Mouse (Mus musculus) small intestine, adult 2 months (tissue): ENCODE data around the gene Nfib. TPM values are rescaled to one million over a fixed set of nuclear protein-coding genes. Genes with fewer than 3 reads are reported as not detected.

Experiments
- H3K27ac ChIP-seq: fragments of 200-500 bp; 2 replicates; pipeline ENCODE4 v1.5.1; 2012; ENCODE audit warnings: low read depth, low read length, control low read depth, inconsistent platforms; ENCODE audit not compliant: insufficient read depth
- H3K27me3 ChIP-seq: fragments of 200-500 bp; 2 replicates; pipeline ENCODE4 v1.6.1; 2012; ENCODE audit warnings: mild to moderate bottlenecking, moderate library complexity, low read length, inconsistent platforms; ENCODE audit not compliant: control insufficient read depth, insufficient read depth
- H3K36me3 ChIP-seq: fragments of 200-500 bp; 2 replicates; pipeline ENCODE4 v1.6.1; 2012; ENCODE audit warnings: mild to moderate bottlenecking, low read length, control low read depth, inconsistent platforms; ENCODE audit not compliant: control insufficient read depth, insufficient read depth
- H3K4me1 ChIP-seq: fragments of 200-500 bp; 2 replicates; pipeline ENCODE4 v1.6.1; 2012; ENCODE audit warnings: low read length, inconsistent platforms, mixed read lengths; ENCODE audit not compliant: control insufficient read depth, insufficient read depth, insufficient read length
- H3K4me3 ChIP-seq: fragments of 200-500 bp; 2 replicates; pipeline ENCODE4 v1.5.1; 2012; ENCODE audit warnings: low read depth, mild to moderate bottlenecking, control low read depth, inconsistent platforms, low read length, moderate library complexity
- CTCF ChIP-seq: fragments of 200-500 bp; IDR thresholded peaks from 2 replicates; pipeline ENCODE4 v1.5.1; 2012; ENCODE audit warnings: low read depth, mild to moderate bottlenecking, control low read depth, inconsistent platforms, low read length, moderate library complexity, mixed read lengths; ENCODE audit not compliant: insufficient replicate concordance, insufficient read length; ENCODE audit errors: extremely low read depth
- POLR2A ChIP-seq: fragments of 200-500 bp; IDR thresholded peaks from 2 replicates; pipeline ENCODE4 v1.6.1; 2012; ENCODE audit warnings: low read depth, mild to moderate bottlenecking, control low read depth, inconsistent platforms, low read length, moderate library complexity
- WGBS: fragments of 180-500 bp; shearing (Covaris S2); methylation state at CpG from one replicate; pipeline ENCODE4 v1.1.7; 2018; 5-methylcytosine and 5-hydroxymethylcytosine counted together
- polyA plus RNA-seq: library from polyadenylated mRNA; depleted of rRNA; stranded (reverse); fragments of >200 nt; gene quantifications from 2 replicates; pipeline ENCODE4 v1.2.3, GENCODE M21; 2012

Nfib gene
- polyA plus RNA-seq, 1 experiment = 4.7 TPM

GRCm38 (mm10) chr4:82532443-82533191 is 172.9 kb downstream of the Nfib start:
- no peaks in the 10 kb centered on the region for H3K36me3 ChIP-seq
- no peak overlapping the region for H3K4me3 ChIP-seq
- WGBS = 48% methylated on average over 11 of the region's 11 CpGs
- no peak for TF ChIP-seq POLR2A
- no peak for TF ChIP-seq CTCF
- peaks cover 2% of the 10 kb centered on the region for H3K4me1 ChIP-seq
- no peak overlapping the region for H3K27ac ChIP-seq
- peaks cover 17% of the 10 kb centered on the region for H3K27me3 ChIP-seq

- Histone ChIP-seq H3K4me1 (no peaks in the 10 kb centered on the region; the same call in 1 of the 2 replicates), H3K27ac (no peak overlapping the region), H3K36me3 (no peaks in the 10 kb centered on the region), H3K4me3 (no peak overlapping the region), H3K27me3 (peaks cover 11% of the 10 kb centered on the region)
- WGBS = 70% methylated on average over 5 of the region's 5 CpGs
- TF ChIP-seq POLR2A (no peak), CTCF (no peak)
Measured at GRCm38 (mm10) chr4:82531977-82532376, 173.6 kb downstream of the Nfib start.

- Histone ChIP-seq H3K36me3 (no peaks in the 10 kb centered on the region), H3K27me3 (peaks cover 5% of the 10 kb centered on the region; the same call in 1 of the 2 replicates), H3K4me3 (no peak overlapping the region), H3K27ac (no peak overlapping the region), H3K4me1 (no peaks in the 10 kb centered on the region; the same call in 1 of the 2 replicates)
- TF ChIP-seq POLR2A = no peak
- TF ChIP-seq CTCF = no peak
- 78% methylated on average over 3 of the region's 3 CpGs for WGBS
Measured at GRCm38 (mm10) chr4:82530875-82531353, 174.6 kb downstream of the Nfib start.

- Histone ChIP-seq H3K4me3 (no peak overlapping the region), H3K36me3 (no peaks in the 10 kb centered on the region), H3K27ac (no peak overlapping the region), H3K4me1 (no peaks in the 10 kb centered on the region; the same call in 1 of the 2 replicates), H3K27me3 (no peaks in the 10 kb centered on the region)
- 83% methylated on average over 2 of the region's 2 CpGs for WGBS
- TF ChIP-seq POLR2A (no peak), CTCF (no peak)
Measured at GRCm38 (mm10) chr4:82528978-82529377, 176.6 kb downstream of the Nfib start.

- WGBS = 95% methylated on average over 4 of the region's 4 CpGs
- no peak overlapping the region for H3K4me3 ChIP-seq
- TF ChIP-seq CTCF = no peak
- no peak for TF ChIP-seq POLR2A
- H3K4me1 ChIP-seq = no peaks in the 10 kb centered on the region
- no peak overlapping the region for H3K27ac ChIP-seq
- no peaks in the 10 kb centered on the region for H3K27me3 ChIP-seq
- H3K36me3 ChIP-seq = no peaks in the 10 kb centered on the region
Measured at GRCm38 (mm10) chr4:82519935-82520334, 185.6 kb downstream of the Nfib start.

GRCm38 (mm10) chr4:82518132-82518531 is 187.4 kb downstream of the Nfib start:
- Histone ChIP-seq H3K27ac (no peak overlapping the region), H3K36me3 (no peaks in the 10 kb centered on the region), H3K27me3 (no peaks in the 10 kb centered on the region), H3K4me1 (no peaks in the 10 kb centered on the region), H3K4me3 (no peak overlapping the region)
- WGBS = 95% methylated on average over 1 of the region's 1 CpGs
- no peak for TF ChIP-seq CTCF
- TF ChIP-seq POLR2A = no peak

- Histone ChIP-seq H3K4me1 (no peaks in the 10 kb centered on the region), H3K36me3 (no peaks in the 10 kb centered on the region), H3K4me3 (no peak overlapping the region), H3K27ac (no peak overlapping the region), H3K27me3 (no peaks in the 10 kb centered on the region)
- no peak for TF ChIP-seq CTCF
- no peak for TF ChIP-seq POLR2A
- 89% methylated on average over 7 of the region's 7 CpGs for WGBS
Measured at GRCm38 (mm10) chr4:82517311-82517710, 188.2 kb downstream of the Nfib start.
